Mouse (Mus musculus): ENCODE measurements around the gene Mtrex.

The Mtrex gene

GRCm38 (mm10) chr13:112866782-112867181 lies 60.4 kb downstream of the Mtrex start:
- DNase-seq = no peak

- DNase-seq = no peak
Observed at GRCm38 (mm10) chr13:112862978-112863677, 64.1 kb downstream of the Mtrex start.

- DNase-seq = no peak
Observed at GRCm38 (mm10) chr13:112862342-112862741, 64.9 kb downstream of the Mtrex start.

GRCm38 (mm10) chr13:112861825-112862306 lies 65.3 kb downstream of the Mtrex start:
- DNase-seq = peak; percentile 84 to 86

- DNase-seq = no peak
Observed at GRCm38 (mm10) chr13:112860911-112861310, 66.3 kb downstream of the Mtrex start.

GRCm38 (mm10) chr13:112860370-112860769 lies 66.8 kb downstream of the Mtrex start:
- no peak for DNase-seq

GRCm38 (mm10) chr13:112859574-112860134 lies 67.5 kb downstream of the Mtrex start:
- DNase-seq = no peak

- no peak for DNase-seq
Observed at GRCm38 (mm10) chr13:112857921-112858320, 69.3 kb downstream of the Mtrex start.

- DNase-seq = no peak
Observed at GRCm38 (mm10) chr13:112854402-112854801, 72.8 kb downstream of the Mtrex start.

GRCm38 (mm10) chr13:112853710-112854316 lies 73.4 kb downstream of the Mtrex start:
- DNase-seq = no peak

- DNase-seq = no peak
Observed at GRCm38 (mm10) chr13:112845931-112846330, 81.3 kb downstream of the Mtrex start.

- no peak for DNase-seq
Observed at GRCm38 (mm10) chr13:112840241-112841087, 86.7 kb downstream of the Mtrex start.

GRCm38 (mm10) chr13:112838562-112839232 lies 88.5 kb downstream of the Mtrex start:
- DNase-seq = no peak

GRCm38 (mm10) chr13:112837621-112838155 lies 89.5 kb downstream of the Mtrex start:
- DNase-seq = no peak

- no peak for DNase-seq
Observed at GRCm38 (mm10) chr13:112836951-112837350, 90.2 kb downstream of the Mtrex start.

- no peak for DNase-seq
Observed at GRCm38 (mm10) chr13:112835113-112835512, 92.1 kb downstream of the Mtrex start.

- DNase-seq = no peak
Observed at GRCm38 (mm10) chr13:112833895-112834263, 93.3 kb downstream of the Mtrex start.

- no peak for DNase-seq
Observed at GRCm38 (mm10) chr13:112833253-112833894, 93.8 kb downstream of the Mtrex start.

- no peak for DNase-seq
Observed at GRCm38 (mm10) chr13:112832589-112832988, 94.6 kb downstream of the Mtrex start.

GRCm38 (mm10) chr13:112829619-112830018 lies 97.6 kb downstream of the Mtrex start:
- no peak for DNase-seq

GRCm38 (mm10) chr13:112825479-112825878 lies 101.7 kb downstream of the Mtrex start:
- DNase-seq = no peak

All from kidney, postnatal 25 days (tissue).